Mouse (Mus musculus) small intestine, adult 2 months (tissue): ENCODE measurements around the gene Krtap10-4.

Source experiments
- CTCF ChIP-seq: fragments of 200-500 bp; IDR thresholded peaks from 2 replicates; pipeline ENCODE4 v1.5.1; 2012; ENCODE audit warnings: low read depth, mild to moderate bottlenecking, control low read depth, inconsistent platforms, low read length, moderate library complexity, mixed read lengths; ENCODE audit not compliant: insufficient replicate concordance, insufficient read length; ENCODE audit errors: extremely low read depth
- POLR2A ChIP-seq: fragments of 200-500 bp; IDR thresholded peaks from 2 replicates; pipeline ENCODE4 v1.6.1; 2012; ENCODE audit warnings: low read depth, mild to moderate bottlenecking, control low read depth, inconsistent platforms, low read length, moderate library complexity

- TF ChIP-seq POLR2A (no peak), CTCF (no peak)
These were observed 29.2 kb downstream of the Krtap10-4 start for GRCm38 (mm10) chr10:77797677-77798076.
